Mouse (Mus musculus): ENCODE results near the gene Rnf157.
"Not testable (repeated sequence)": the region's sequence is repeated elsewhere in the genome, so short reads cannot be mapped to it uniquely, and the experiment has no call there.

The Rnf157 gene

DNA sequence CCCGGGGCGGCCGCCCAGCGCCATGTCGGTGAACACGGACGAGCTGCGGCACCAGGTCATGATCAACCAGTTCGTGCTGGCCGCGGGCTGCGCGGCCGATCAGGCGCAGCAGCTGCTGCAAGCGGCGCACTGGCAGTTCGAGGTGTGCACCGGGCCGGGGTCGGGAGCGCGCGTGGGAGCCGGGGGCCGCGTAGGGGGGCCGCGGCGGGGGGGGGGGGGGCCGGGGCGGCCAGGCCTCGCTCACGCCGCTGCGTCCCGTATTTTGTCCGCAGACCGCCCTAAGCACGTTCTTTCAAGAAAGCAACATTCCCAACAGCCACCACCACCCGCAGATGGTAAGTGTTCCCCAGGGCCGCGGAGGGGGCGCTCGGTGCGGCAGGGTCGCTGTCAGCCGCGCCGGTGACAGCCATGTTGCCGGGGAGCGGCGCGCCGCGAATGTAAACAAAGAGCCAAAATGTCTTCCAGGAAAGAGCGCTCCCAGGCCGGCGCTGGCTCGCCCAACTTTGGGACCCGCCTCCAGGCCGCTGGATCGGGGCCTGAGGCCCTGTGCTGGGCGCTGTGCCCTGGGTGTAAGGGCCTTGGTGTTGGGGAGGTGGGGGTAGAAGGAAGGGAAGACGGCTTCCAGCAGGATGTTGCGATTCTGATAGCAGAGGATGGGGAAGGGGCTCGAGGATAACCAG, 21.6 kb upstream of the Rnf157 start:
- peak in 1 of 2 experiments; percentile 41 for DNase-seq (ENCODE audit: low spot score in 2 of 2)

DNA sequence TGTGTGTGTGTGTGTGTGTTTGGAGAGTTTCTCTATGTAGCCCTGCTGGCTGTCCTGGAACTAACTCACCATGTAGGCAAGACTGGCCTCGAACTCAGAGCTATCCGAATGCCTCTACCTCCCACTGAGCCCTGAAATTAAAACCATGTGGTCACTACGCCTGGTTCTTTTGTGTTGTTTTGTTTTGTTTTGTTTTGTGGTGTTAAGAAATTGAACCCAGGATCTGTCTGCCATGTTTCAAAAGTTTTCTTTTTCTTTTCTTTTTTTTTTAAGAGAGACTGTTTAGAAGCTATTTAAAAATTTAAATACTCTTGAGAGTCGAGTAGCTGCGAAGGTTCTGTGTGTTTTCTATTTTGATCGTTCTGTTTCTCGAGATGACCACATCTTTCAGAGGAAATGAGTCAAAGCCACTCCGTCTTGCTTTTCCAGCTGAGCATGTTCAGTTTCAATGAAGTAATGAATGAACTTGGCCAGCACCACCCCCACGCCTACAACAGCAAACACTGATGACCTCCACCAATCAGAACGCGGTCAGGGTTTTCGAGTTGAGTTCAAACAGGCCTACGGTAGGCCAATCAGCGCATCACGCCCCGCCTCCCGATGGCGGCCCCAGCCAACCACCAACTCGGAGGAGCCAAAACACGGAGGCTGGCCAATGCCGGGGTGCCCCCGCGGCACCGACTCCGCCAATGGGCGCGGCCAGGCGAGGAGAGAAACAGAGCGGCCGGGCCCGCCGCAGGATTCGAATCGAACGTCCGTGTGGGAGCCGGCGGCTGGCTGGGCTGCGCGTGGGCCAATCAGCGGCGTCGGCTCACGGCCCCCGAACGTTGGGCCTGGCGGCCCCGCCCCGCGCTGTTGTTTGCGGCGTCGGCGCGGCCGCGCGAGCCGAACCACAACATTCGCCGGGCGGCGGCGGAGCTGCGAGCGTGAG, 20.8 kb upstream of the Rnf157 start, which contains the start of gene Ubald2:
Ubald2 (plus strand) TSS at position 739 of the 931 bp plus-strand sequence.
- peak; percentile 99 for DNase-seq (ENCODE audit: low spot score in 2 of 2)

DNA sequence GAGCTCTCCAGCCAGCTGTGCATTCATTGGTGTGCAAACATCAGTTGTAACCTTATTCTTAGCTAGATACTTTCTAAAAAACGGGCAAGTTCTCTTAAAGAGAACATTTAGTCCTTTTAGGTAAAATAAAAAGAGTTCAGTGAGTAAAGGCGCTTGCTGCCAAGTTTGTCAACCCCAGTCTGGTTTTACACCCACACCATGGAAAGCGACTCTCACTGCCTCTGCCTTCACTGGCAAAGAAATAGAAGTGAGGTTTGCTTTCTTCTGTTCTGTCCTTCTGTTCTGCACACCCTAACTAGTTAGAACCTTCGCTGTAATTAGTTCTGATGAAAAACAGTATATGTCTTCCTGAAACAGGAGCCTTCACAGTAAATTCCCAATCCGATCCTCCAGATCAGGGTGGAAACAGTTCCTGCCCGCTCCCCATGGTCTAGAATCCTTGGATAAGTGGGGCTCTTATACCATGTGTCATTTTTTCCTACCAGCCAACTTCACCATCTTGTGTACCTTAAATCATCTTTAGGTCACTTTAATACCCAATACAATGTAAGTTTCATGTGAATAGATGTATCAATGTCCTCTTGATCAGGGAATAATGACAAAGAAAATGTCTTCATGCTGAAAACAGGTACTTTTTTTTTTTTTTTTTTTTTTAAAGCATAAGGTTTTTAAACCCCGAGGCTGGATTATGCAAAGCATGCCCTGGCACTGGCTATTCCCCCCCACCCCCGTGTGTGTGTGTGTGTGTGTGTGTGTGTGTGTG, 19.9 kb upstream of the Rnf157 start:
- DNase-seq (ENCODE audit: low spot score in 2 of 2): no peak

DNA sequence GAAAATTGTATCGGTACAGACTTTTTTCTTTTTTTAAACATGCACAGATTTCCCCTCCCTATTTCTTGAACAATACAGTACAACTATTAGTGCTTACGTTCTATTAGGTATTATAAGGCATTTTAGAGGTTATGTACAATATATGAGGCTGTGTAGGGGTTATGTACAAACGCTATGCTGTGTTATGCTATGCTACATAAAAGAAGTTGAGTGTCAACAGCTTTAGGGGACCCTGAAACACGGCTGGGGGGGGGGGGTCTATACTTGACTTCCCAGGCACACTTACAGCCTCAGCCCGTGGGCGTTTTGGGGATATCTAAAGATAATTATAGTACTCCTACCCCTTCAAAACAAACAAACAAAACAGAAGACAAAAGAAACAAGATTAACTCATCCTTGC, 19.3 kb upstream of the Rnf157 start:
- DNase-seq (ENCODE audit: low spot score in 2 of 2): no peak

DNA sequence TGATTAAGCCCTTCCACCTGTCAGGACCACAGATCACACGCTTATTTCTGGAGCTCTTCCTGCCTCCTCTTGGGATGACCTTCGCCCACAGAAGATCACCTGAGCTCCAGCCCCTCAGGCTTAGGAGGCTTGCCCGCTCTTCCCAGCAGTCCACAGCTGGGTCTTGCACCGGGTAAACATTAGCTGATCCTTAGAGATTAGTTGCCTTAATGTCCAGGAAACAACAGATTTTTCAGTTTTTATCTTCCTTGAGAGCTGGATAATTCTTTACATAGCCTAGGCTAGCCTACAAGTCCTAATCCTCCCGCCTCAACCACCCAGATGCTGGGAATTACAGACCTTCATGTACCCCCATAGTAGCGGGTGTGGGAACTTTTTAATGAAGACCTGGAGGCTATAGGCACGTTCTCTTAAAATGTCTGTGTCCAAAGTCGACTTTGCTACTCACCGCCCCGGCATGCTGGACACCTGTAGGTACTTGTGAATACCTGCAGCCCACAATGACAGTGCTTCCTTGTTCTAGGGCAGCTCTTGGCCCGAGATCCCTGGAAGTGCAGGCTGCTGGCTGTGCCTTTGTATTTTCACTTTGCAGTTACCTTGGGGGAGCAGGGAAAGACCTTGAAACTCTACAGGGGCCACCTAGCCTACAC, 18.7 kb upstream of the Rnf157 start:
- DNase-seq (ENCODE audit: low spot score in 2 of 2): no peak

DNA sequence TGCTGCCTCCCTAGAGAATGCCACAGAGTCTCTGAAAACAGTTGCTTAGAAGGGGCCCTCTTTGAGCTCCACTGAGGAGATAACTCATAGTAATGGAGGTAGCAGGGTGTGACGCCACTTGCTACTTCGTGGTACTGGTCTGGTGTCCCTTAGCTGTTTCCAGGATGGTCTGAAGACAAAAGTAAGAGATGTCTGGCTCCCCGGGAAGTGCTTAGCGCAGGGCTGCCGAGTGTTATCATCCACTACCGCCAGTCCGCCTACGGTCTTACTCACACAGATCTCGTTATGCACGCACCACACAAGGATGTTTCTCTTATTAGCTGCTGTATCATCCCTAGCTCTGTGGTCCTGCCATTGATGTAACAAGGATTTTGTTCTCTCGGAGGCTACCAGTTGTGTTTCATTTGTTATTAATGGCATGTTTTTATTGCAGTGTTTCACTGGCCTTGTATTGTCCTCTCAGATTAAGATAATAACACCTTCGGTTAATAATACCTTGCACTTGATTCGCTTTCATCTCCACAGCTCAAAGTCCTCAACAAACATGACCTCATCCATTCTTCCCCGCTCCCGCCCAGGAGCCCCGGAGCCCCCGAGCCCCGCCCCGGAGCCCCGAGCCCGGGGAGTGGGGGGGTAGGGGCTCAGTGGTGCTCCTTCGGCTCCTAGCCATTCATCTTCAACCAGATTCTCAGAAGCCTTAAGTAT, 18.0 kb upstream of the Rnf157 start:
- no peak for DNase-seq (ENCODE audit: low spot score in 2 of 2)

DNA sequence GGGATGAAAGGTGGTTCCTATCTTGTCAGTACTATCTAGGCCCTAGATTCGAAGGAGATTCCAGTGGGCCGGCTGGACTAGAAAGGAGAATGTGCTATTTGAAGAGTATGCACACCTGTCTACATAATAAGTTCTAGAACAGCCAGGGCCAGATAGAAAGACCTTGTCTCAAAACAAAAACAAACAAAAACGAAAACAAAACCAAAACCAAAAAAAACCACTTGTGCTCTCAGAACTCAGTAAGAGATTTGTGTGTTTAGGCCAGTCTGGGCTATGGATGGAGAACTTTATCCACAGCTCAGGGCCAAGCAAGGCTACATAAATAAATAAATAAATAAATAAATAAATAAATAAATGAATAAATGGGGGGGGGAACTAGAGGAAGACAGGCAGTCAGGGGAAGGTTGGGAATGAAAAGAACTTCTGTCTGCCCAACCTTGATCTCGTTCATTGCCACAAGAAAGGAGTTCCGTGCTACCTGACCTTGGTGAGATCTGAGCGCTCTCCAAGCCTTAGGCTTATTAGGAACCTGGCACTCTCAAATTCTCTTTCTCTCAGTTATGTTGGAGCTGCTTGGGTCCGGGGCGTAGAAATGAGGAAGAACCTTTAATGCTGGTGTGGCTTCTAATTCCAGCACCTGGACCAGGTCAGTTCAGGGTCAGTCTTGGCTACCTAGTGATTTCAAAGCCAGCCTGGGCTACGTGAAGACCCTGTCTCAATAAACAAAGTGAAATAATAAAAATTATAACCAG, 17.2 kb upstream of the Rnf157 start:
- no peak for DNase-seq (ENCODE audit: low spot score in 2 of 2)

DNA sequence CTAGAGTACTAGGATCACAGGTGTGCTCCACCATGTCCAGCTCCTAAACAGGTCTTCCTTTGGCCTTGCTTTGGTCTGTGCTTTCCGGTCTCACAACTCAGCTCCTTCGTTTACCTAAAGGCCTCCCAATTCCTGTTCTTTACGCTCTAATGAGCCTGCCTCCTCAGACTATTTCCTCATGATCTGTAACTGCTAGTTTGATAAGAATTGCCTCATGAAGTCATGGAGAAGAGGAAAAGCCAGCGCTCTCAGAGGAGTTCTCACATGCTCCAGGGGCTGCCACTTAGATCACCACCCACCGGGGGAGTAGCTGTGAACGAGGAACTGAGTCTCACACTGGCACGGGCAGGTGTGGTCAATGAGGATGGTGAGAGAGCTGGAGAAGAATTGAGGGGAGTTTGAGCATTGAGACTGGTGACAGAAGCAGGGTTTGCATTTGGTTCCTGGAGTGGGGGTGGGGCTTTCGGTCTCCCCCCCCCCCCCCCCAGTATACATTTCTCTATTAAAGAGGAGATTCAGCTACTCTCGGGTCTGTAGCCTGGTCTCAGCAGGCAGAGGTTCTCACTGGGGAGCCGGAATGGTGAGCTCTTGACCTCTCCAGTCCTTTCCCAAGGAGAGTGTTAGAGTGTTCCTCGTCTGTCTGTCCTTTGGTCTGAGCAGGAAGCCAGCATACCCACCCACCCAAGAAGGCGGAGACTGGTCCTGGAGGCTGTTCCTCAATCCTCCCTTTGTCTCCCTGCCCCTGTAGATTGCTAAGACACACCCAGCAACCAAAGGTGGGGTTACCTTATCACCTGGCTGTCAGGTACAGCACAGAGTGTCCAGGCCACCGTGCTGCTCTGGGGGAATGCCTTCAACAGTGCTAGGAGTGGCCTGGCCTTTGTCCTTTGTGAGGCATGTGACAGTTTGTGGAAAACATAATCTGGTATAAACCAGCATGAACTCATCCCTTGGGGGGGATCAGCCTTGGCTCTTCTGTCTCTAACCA, 16.3 kb upstream of the Rnf157 start:
- no peak for DNase-seq (ENCODE audit: low spot score in 2 of 2)

DNA sequence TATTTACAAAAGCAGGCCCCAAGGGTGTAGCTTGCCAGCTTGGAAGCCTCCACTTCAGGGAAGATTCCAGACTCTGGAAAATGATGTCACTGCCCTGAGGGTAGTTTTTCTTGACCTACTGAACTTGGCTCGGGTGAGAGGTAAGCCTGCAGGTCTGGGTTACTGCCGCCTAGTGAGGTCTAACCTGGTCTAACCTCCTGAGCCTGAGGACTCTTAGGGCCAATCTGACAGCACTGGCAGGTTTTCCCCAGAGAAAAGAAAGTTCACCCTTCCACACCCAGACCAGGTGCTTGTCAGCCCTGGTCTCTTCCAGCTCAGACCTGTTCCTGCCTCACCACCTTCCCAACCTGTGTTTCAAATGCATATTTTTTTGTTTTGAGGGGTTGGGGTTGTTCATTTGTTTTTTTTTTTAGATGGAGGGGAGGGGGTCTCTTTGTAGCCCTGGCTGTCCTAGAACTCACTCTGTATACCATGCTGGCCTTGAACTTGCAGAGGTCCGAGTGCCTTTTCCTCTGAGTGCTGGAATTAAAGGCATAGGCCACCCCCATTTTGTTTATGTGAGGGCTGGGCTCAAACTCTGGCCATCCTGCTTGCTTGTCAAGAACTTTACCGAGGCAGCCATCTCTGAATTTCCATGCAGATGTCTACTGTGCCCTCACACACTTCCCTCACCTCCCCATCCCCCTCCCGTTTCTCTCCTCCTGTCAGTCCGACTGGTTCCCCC, 14.2 kb upstream of the Rnf157 start:
- DNase-seq (ENCODE audit: low spot score in 2 of 2): no peak

DNA sequence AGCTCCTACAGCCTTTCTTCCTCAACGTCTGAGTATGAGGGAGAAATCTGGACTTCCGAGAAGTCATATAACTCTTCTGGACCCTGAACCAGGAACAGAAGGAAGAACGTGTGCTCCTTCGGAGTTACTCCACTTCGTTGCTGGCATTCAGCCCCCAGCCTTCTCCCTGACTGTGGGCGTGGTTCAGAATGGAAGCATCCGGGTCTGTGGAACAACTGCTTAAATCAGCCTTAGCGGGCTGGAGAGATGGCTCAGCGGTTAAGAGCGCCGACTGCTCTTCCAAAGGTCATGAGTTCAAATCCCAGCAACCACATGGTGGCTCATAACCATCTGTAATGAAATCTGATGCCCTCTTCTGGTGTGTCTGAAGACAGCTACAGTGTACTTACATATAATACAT, 13.5 kb upstream of the Rnf157 start:
- not testable (repeated sequence) for DNase-seq (ENCODE audit: low spot score in 2 of 2)

DNA sequence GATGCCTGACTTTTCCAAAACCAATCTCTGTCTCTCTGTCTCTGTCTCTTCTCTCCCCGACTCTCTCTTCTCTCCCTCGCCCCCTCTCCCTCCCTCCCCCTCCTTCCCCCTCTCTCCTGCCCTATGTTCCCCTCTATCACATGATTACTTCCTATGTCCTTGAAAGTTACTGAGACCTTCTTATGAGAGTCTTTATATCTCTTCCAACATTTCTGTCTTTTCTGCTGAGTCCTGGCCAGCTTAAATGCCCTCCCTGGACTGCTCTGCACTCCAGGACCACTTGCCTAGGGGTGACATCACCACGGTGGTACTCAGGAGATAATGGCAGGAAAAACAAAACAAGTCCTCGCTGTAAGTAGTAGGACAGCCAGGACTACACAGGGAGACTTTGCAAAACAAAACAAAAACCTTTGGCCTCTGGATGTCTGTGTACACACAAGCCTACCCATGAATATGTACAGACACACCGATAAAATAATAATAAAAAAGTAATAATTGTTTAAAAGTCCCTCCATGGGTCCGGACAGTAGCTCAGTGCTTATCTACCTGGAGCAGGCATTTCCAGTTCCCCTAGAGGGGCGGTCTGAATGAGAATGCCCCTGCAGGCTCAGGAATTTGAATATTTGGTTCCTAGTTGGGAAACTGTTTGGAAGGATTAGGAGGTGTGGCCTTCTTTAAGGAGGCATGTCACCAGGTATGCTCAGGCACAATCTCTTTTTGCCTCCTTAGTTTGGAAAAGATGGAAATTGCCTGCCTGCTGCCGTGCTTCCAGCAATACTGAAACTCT, 12.0 kb upstream of the Rnf157 start:
- no peak for DNase-seq (ENCODE audit: low spot score in 2 of 2)

DNA sequence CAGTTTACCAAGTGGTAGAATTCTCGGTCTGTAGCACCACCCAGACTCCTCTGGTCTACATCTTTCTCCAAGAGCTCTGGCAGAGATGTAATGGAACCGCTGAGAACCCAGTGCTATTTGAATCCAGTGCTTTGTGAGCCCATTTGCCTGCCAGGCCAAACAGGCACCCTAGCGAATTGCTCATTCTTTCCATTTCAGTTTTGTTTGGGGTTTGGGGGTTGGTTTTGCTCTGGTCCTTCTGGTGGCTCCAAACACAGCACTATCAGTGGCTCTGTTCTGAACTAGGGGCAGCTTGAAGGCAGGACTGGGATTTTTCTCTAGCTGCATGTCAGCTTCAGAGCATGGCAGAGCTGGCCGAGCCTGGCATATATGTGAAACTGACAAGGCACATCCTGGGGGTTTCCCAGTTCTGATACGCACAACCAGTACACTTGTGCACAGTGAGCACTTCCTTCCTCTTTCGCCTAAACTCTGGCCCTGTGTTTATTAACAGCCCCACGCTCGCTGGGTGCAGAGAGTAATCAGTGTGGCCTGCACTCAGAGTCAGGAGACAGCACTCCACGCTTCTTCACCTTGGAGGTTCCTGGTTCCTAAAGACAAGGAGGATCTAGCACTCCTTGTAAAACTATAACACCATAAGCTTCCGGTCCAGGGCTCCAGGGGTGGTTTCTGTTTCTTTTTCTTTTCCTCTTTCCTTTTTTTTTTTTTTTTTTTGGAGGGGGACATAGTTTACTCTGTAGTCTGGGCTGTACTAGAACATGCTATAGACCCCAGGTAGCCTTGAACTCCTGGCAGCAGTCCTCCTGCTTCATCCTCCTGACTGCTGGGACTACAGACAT, 11.2 kb upstream of the Rnf157 start:
- DNase-seq (ENCODE audit: low spot score in 2 of 2): no peak

DNA sequence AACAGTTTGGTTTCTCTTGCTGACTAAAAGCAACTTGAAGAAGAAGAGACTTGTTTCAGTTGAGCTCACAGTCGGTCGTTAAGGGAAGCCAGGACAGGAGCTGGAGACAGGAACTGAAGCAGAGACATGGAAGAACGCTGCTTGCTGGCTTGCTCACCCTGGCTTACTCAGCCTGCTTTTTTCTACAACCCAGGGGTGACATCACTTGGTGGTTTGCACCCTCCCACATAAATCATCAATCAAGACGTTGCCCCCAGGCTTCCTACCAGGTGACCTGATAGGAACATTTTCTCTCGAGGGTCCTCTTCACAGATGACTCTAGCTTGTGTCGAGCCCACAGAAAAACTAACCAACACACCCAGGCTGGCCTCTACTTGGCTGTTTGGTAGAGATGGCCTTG, 10.4 kb upstream of the Rnf157 start:
- DNase-seq (ENCODE audit: low spot score in 2 of 2): no peak

DNA sequence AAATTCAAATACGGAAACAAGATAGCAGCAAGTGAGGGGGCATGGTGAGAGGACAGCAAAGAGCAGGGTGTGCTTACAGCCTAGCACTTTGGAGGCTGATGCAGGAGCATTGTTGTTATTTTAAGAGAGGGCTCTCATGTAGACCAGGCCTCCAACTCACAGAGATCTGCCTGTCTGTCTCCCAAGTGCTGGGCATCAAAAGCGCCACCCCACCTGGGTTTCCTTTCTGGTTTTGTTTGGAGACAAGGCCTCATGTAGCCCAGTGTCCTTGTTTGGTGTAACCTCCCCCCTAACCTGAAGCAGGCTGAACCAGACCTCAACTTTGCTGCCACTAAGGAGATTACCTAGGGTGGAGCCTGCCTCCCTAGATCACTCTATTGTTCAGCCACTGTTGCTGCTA, 9.7 kb upstream of the Rnf157 start:
- no peak for DNase-seq (ENCODE audit: low spot score in 2 of 2)

DNA sequence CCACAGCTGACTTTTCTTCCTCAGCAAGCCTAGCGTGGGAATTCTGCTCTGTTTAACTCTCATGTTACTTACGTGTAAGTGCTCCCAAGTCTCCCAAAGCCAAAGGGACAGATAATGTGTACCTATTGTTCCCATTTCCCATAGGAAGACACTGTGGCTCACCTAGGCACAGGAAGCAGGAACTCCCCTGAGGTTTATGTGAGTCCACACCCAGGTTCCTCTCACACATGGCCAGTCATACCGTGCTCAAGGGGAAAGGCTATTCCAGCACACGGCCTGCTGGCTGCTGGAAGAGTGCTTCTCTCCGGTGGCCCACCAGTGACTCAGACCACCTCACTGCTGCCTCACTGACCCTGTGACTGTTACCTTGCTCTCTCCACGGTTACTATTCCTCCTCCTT, 8.3 kb upstream of the Rnf157 start:
- no peak for DNase-seq (ENCODE audit: low spot score in 2 of 2)

DNA sequence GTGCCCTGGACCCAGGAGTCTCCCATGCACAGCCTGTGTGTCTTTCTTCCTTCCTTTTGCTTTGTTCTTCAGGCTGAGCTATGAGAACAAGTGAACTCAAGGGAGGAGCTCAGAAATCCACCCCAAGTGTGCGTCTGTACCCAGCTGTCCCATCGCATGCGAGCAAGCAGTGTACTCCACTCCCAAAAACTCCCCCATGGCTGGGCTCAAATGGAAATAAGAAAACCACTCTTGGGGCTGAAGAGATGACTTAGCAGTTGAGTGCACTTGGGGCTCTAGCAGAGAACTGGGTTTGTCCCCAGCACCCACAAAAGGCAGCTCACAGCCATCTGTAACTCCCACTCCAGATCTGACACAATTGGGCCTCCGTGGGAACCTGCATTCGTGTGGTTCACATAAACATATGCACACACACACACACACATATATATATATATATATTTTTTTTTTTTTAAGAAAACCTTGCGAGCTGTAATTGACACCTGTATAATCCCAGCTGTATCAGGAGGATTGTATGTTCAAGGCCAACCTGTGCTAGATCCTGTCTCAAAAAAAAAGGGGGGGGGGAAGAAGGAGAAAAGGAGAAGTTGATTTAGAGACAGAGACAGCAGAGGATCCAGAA, 6.1 kb upstream of the Rnf157 start:
- no peak for DNase-seq (ENCODE audit: low spot score in 2 of 2)
